Mouse (Mus musculus) heart, adult 18-20 months (tissue): ENCODE results near the gene Limd1. TPM values are rescaled to one million over a fixed set of nuclear protein-coding genes. Genes with fewer than 3 reads are reported as not detected.
A peak's percentile ranks its signal among the peaks of the same experiment; 100 is the strongest.

Source experiments
- DNase-seq, 2 experiments: peaks; one replicate each; pipeline ENCODE4 v3.0.0; 2021 to 2022; ENCODE audit warnings: mixed read lengths in 1 of 2
- total RNA-seq, 2 experiments: library from RNA; stranded (reverse); gene quantifications; 2 replicates each; pipeline ENCODE4 v1.2.3; 2021

Gene Limd1
- total RNA-seq, 2 experiments from 2014 or later: 32.8 to 37.1 TPM

DNA sequence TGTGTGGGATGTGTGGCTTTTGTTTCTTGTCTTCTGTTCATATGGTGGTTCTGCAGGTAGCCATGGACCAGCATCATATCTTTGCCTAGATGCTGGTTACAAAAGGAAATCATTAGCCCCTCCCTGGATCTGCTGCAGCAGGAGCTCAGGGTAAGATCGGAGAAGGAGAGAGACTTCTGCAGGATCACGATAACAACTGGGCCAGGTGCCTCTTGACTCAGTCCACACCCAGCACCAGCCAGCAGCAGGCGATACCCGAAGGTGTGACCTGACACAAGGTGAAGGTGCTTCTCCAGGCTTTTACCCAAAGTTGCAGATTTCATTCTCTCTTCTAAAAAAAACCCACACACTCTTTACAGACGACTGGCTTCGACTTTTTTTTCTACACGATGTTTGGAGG is 2.6 kb downstream of the Limd1 start:
- DNase-seq: peak in 1 of 2 experiments; percentile 50

DNA sequence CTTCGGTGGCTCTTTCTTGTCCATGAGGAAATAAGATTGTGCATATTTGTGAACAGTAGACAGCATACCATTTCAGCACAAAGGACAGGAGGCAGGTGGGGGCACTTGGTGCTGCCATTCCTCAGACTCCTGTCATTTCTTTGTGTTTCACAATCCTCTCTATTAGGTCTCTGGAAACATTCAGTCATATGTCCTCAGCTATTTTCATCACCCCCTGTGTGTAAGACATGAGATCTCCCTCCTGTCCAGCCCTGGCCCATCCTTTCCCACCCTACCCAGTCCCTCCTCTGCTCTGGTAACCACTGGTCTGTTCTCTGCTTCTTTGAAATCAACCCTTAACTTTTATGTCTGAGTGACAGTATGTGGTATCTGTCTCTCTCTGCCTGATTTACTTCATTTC is 5.1 kb downstream of the Limd1 start:
- DNase-seq: peak in 1 of 2 experiments; percentile 57

DNA sequence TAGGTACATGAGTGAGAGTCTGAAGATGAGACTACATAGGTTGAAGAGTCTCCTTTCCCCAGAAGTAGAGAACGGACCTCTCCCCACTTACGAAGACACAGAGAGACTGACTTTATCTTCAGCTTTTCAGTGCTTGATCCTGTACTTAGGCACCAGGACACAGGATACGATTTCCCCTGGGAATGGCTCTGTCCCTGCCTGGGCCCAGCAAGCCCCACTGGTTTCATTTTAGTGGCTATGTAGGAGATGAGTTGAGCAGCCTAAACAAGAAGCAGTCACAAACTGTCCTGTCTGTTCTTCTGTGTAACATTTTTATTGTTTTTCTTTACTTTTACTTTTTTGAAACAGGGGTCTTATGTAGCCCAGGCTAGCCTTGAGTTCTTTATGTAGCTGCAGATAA is 6.3 kb downstream of the Limd1 start:
- no peak for DNase-seq

DNA sequence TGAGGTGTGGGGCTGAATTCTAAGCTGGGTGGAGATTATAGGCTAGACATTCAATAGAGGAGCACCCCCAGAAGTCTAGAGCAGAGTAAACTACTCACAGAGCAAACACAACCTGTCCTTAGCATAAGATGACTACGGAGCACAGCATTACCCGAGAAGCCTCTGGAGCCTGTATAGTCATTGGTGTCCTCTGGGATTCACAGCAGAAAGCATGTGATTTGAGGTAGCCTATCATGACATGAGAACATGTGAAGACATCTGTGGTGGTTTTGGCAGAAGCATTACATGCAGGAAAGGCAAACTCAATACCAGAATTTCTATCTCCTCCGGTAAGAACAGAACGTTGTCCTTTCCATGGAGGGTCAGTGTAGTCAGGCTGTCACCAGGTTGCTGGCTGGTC is 7.1 kb downstream of the Limd1 start:
- peak in 1 of 2 experiments; percentile 44 for DNase-seq

DNA sequence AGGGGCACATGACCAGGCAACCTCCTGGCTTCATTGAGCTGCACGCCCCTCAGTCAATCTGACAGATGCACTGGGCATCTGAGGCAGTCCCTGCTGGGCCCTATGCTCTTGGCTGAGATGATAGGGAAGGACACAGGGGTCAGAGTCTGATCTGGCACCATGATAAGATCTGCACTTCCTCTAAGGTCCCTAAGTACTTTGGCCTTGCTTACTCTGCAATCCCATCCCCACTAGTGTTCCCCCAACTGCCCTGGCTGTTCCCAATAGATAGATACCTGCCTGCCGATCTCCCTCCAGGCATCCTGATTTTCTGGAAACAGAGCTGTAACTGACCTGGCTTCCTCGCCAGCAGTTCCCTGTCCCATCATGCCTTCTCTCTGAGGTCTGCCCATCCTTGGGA is 8.1 kb downstream of the Limd1 start:
- DNase-seq: no peak

DNA sequence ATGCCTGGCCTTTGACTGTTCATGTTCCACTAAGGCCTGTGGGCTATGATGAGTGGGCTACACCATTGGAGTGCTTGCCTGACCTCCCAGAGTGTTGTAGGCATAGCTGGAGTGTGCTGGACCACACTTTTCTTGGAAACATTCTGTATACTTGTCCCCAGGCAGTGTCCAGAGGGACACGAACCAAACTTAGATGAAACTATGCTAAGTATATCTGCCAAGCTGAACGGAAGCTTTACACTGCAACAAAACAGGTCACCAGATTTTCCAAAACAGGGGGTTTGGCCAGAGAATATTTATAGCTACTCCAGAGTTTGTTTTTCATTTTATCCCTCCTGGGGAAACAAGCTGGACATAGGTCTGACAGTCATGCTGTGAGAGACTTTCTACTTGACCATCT is 10.6 kb downstream of the Limd1 start:
- DNase-seq: peak; percentile 62 to 69

DNA sequence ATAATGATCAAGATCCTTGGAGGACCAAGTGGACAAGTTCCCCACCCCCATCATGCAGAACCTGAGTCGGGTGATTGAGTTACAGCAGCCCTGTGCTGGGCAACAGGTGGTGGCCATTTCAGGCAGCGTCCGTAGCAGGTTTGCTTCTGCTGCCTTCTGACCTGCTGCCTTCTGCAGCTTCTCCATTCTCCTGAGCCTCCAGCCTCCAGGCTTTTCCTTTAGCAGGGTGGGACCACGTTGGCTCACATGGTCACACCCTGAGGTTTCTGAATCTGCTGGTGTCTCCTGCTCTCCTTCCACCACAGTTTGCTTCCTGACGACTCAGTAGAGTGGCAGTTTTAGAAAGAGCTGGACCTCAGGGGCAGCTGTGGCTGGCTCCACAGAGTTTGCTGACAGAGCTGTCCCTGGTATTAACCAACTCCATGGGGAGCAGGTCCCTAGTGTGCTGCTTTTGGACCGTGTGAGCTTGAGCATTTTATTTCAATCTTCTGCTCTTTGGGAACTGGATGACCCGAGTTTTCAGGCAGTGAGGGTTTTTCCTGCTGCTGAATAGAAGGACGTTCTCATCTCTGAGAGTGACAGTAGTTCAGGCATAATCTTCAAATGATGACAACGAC is 11.3 kb downstream of the Limd1 start:
- peak; percentile 53 to 55 for DNase-seq

DNA sequence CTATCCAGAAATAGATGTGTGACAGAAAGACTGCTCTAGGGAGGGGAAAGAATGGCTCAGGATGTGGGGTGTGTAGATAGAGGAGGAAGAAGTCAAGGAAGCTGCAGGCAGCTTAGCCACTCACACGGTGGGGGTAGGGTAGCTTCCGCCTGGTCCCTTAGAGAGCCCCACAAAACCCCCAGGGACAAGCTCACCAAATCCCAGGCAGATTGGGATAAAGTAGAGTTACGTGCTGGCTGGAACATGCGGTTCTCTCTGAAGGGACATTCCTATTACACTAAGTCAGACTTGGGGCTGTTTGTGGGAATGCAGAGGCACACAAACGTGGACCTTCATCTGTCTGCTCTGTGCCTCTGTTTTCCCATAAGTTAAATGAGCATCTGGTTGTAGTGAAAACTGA is 12.4 kb downstream of the Limd1 start:
- DNase-seq: peak; percentile 76 to 80

DNA sequence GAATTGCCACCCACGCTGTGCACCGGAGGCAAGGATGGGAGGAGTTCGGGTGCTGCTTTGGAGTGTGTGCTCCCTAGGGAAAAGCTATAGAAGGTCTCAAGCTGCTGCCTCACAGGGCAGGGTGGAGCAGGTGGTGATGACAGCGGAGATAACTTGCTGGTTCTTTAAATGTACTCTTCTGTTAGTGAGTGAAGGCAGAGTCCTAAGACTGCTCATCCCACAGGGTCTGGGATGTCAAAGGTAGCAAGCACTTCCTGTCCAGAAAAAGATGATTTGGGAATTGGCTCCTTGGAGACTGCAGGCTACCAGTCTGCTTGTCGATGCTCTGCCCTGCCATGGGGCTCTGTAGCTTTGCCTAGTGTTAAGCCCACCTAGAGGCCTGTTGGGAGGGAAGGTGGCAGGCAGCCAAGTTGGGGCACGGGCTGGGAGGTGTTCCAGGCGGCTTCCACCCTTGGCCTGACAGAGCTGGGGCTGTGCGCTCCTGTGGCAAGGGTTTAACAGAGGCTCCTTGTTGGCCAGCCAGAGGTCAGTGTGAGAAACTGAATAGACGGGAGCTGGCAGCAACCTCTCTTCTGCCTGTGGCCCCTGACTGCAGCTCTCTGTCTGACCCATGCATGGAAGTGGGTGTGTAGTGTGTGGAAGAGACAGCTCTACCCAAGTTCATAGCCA is 13.5 kb downstream of the Limd1 start:
- peak; percentile 51 to 70 for DNase-seq

DNA sequence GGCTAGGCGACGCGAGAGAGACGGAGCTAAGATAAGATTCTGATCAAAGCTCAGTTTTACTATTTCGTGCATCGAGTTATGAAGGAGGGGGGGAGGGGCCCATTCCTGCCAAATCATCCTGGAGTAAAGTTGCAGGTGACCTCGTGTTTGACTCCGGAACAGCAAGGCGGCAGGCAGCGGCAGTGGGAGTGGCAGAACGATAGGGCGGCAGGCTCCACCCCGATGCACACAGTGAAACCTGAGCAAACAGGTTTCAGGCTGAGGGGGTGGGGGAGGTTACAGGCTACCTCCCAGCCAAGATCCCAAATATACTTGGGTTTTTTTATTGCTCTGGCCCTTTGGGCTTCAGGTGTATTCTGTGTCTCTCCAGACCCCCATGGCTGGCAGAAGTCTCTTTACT is 18.2 kb downstream of the Limd1 start:
- no peak for DNase-seq

DNA sequence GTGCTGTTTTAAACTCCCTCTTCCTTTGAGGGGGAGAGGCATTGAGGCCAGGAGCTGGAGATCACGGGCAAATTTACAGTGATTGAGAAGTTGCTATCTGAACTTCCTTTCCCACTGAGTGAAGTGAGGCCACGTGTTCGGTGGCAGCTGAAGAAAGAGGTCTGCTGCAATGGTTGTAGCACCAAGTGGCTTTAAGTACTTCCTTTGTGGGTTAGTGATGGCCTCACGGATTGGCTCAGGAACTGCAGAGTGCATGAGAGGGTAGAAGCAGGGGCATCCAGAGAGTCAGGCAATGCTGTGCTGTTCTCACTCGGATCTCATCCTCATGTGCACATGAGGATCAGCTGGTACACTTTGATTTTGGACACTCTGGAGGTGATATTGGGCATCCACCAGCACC is 19.4 kb downstream of the Limd1 start:
- no peak for DNase-seq

DNA sequence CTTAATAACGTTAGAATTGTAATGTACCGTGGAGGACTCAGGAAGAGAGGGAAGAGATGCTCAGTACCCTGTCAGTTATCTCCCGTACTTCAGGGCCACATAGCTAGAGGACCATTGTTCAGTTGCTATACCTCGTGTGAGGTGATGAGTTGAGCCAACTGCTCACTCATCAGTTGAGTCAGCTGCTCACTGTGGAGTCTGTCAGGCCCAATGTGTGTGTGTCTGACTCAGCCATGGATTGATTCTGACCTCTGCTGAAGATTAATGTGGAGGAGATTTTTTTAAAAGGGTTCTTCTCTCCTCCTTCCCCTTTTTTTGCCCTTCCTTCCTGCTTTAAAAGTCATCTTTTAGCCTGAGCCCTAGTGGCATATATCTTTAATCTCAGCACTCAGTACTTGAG is 22.0 kb downstream of the Limd1 start:
- no peak for DNase-seq

DNA sequence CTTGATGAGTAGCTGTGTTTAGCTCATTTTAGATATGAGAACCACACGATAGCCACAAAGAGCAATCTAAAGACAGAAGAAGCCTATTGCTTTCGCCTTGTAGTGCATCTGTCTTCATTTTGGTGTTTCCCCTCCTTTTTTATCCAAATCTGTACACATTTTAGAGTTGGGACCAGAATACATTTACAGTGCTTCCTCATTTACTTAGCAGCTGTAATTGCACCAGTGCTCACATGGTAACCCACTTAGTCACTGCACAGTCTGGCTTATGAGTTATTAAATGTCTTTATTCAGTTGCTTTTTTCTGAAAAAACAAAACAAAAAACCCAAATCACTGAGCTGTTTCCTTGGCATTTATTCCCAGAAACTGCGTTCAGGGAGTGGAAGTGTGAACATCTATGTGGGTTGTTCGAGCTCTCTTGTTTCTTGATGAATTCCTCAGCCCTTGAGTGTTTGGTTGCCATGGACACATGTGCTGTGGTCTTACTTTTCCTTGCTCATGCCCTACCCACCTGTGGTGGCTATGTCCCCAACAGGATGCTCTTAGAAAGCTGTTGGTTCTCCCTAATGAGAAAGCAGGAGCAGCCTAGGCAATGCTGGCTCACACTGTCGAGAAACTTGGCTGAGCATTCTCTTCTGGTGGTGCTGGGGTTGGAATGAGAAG is 24.8 kb downstream of the Limd1 start:
- no peak for DNase-seq

DNA sequence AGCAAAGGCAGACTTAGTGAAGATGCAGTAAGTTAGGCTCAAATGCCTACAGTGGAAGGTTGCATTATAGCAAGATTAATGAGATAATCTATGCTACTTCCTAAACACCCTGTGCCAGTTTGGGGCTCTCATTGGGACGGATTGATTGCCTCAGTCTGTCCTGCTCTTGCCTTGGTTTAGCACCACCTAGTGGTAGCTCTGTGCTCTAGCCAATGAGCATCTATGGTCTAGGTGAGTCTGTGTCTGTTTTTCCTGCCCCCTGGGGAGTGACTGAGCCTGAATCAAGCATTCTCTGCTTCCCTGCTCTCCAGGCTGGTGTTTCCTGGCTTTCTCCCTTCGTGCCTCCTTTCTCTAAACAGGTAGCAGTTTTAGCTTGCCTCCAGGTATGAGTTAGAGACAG is 25.8 kb downstream of the Limd1 start:
- DNase-seq: peak; percentile 68 to 77

DNA sequence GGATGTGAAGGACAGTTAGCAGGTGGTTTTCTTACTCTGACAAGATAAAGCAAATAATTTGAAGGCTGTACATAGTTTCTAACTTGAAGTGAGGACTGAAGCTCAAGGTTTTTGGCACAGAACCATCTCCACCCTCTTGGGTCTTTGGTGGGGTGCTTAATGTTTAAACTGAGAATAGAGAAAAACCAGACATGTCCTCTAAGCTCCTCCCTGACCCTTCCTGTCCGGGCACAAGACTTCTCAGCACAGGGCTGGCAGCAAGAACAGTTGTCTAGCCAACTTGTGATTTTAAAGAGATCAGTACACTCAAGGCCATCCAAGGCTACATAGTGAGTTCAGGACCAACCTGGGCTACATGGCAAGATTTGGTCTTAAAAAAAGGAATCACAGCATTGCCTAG is 27.1 kb downstream of the Limd1 start:
- DNase-seq: no peak

DNA sequence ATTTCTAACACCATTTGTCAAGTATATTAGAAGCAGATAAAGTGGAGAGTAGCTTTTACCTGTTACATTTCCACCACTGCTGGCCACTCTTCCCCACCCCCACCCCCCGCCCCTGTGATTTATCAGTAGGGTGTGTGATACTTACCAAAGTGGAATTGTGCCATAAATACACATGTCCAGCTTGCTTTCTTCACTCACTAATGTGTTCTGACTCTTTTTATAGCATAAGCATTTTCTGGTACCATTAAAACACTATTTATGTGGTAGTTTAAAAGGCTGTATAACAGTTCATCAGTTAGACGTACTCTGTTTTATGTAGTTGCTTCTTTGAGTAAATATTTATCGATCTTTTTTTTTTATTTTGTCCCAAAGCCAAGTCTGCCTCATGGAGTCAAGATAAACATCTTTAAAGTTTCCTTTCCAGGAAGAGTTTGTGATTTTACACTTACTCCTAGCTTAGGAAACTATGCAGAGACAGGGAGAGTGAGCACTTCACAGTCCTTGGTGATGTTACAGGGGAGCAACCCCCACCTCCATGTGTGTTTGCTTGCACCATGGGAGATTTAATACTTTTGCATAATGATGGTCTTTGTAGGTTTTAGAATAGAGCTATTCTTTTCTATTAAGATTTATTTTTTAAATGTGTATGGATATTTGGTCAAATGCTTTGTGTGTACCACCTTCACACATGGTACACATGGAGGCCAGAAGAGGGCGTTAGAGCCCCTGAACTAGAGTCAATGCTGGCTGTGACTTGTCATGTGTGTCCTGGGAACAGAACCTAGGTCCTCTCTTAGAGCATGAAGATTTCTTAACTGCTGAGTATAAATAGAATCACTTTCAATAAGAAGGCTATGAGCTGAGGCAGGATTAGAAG is 28.0 kb downstream of the Limd1 start:
- DNase-seq: no peak

DNA sequence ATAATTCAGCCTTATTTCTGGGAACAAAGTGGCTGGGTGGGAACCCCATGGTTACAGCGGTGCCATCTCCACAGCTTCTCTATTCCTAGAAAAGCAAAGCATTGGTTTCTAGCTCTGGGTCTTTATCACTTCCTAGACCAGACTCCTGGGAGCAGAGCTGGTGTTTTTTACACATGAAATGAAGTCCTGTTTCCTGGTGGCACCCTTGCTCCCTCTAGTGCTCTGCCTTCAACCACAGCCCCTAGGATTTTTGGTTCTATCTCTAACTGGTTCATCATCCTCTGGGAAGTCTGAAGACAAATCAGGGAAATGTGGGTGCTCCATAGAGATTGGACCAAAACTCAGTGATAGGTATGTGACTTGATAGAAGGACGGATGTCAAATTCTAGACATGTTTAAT is 28.9 kb downstream of the Limd1 start:
- DNase-seq: no peak

DNA sequence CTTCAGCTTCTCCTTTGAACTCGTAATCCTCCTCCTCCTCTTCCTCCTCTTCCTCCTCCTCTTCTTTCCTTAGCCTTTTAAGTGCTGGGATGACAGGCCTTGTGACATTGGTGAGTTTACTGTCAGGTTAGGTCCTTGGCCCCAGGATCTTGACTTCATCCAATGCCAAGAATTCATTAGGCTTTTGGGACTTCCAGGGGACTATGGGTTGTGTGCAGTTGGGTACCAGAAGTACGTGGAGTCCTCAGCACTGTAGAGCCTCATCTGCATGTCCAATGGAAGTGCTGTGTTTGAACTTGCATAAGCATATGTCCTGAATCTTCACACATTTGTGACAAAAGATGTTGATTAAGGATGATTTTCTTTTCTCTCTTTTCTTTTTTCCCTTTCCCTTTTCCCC is 30.5 kb downstream of the Limd1 start:
- no peak for DNase-seq

DNA sequence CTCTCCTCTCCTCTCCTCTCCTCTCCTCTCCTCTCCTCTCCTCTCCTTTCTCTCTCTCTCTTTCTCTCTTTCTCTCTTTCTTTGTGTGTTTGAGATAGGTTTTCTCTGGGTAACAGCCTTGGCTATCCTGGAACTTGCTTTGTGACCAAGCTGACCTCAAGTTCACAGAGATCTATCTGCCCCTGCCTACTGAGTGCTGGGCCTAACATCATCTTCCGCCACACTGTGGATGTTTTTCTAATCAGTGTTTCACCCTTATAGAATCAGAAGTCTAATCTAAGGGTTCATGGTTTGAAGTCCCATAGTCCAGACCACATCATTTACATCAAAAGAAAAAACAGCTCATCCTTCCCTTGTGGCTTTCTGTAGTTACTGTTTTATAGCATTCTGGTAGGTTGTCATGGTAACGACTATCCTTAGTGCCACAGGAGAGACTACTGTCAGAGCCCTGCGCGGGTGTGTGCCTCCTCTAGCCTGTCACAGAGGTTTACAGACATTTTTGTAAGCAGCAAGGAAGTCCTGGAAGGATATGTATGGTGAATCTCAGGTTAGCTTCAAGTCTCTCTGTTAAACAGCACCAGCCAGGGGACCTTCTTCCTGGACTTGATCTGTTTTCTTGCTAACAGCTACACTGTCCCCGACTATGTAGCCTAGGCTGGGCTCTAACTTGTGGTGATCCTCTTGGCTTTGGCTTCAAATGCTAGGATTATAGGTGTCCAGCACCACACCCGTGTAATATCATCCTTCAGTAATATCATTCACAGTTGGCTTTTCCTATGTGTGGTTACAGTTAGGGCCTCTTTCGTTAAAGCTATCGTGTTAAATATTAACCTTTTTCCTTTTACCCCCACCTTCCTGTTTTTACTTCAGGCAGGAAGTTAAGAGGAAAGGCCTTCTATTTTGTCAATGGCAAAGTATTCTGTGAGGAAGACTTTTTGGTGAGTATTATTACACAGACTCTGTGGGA is 31.4 kb downstream of the Limd1 start:
- no peak for DNase-seq

DNA sequence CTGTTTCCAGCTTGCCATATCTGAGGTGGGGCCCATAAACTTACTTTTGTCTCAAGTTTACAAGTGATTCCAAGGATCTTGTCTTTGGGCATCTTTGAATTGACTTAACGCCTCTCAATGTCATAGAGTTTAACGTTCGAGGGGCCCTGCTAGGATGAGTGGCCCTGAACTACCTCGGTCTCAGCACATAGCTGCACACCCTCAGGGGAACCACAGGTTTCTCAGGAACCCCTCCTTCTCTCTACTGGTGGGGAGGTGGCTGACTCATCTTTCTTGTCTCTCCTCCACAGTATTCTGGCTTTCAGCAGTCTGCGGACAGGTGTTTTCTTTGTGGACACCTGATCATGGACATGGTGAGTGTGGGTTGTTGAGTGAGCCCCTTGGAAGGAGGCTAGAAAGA is 32.4 kb downstream of the Limd1 start:
- no peak for DNase-seq

DNA sequence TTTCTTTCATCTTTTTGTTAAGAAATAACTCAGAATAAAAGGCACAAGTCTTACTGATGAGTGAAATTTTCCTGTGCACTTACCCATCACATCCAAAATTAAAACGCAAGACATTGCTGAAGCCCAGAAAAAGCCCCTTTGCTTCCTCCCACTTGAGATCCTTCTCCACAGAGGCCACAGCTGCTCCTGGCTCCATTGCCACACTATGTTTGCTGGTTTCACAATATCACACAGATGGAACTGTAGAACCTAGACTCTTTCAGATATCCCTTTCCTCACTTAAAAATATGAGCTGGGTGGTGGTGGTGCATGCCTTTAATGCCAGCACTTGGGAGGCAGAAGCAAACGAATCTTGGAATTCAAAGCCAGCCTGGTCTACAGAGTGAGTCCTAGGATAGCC is 34.0 kb downstream of the Limd1 start:
- DNase-seq: peak in 1 of 2 experiments; percentile 43

DNA sequence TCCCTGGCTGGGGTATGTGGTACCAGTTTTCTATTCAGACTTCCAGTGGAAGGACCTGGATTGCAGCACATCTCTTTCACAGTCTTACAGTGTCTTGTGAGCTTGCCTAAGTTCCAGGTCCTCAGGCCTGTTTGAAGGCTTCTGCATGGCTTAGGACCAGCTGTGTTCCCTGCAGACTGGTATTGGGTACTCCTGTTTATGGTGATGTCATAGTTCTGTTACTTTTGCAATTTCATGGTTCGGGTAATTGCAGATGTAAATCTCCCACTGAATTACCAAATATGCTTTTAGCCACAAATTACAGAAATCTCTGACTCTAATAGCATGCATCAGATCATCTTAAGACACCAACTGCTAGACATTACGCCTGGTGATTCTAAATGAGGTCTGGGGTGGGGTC is 36.6 kb downstream of the Limd1 start:
- DNase-seq: no peak
